Mouse (Mus musculus) NIH3T3 (cell line): ENCODE data around the gene Otub1.

Experiments
- DNase-seq: peaks from one replicate; pipeline ENCODE4 v3.0.0-alpha.2; 2012; ENCODE audit warnings: low read depth

The Otub1 gene

GRCm38 (mm10) chr19:7148541-7149085 lies 57.5 kb downstream of the Otub1 start:
- no peak for DNase-seq
